Mouse (Mus musculus) yolk sac, embryonic 10.5 days (tissue): ENCODE measurements around the gene Ociad2.

Source experiments
- DNase-seq: peaks from one replicate; pipeline ENCODE4 v3.0.0-alpha.2; 2017; ENCODE audit warnings: low spot score

The Ociad2 gene

DNA sequence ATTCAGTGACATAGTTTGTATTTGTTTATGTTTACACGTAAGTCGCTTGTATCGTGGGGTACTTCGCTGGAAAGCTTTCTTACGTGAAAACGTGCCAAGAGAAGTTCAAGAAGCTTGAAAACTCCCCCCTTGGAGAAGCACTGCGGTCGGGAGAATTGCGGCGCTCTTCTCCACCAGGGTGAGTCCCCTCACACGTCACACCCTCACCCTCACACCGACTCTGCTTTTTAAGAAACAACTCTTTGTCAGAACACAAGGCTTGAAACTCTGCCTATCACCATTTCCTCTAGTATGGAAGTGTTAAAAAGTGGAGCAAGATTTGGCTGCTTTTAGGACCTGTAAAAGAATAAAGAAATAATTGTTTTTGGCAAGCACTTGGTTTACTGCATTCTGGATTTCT, 36.3 kb downstream of the Ociad2 start:
- no peak for DNase-seq

DNA sequence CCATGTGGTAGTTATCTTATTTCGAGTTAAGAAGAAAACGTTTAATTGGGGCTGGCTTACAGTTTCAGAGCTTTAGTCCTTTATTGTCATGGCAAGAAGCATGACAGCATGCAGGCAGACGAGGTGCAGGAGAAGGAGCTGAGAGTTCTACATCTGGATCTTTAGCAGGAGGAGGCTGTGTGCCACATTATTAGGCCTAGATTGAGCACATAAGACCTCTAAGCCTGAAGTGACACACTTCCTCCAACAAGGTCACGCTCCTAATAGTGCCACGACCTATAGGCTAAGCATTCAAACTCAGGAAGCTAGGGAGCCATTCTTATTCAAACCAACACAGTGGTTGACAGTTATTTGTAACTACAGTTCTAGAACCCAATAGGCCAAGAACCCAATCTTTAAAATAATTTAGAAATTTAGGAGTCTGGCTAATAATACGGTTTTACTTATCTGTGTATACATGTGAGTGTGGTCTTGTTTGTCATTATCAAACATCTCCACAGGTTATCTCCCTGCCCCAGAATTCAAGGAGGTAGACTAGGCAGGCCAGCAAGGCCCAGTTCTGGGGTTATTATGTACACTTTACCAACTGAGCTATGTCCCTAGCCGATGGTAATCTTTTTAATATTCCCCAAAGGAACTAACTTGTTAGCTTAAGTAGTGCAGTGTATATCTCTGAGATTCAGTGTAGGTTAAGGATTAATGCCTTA, 39.1 kb downstream of the Ociad2 start:
- DNase-seq: no peak

DNA sequence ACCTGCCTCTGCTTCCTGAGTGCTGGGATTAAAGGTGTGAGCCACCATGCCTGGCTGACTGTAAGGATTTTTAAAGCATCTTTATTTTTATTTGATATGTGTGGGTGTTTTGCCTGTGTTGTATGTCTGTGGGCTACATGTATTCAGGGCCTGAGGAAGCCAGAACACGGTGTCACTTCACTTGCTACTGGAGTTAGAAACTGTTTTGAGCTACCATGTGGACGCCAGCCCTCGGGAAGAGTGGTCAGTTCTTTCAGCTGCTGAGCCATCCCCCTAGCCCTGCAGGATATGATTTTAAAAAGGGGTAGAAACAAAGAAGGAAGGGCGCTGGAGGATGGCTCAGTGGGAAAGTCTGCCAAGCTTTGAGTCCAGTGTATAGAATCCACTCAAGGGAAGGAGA, 44.9 kb downstream of the Ociad2 start:
- no peak for DNase-seq

DNA sequence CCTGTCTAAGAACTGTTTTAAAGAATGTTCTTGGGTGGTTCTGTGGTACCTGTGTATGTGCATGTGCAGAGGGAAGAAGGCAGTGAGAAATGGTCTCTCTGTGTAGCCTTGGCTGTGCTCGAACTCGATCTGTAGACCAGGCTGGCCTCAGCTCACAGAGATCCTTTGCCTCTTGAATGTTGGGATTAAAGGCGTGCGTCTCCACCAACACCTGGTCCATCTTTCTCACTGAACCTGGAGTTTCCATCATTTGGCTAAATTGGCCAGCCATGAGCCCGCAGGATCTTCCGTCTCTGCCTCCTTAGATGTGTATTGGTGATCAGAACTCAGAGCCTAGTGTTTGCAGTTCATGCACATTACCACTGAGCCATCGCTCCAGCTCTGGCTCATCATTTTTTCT, 45.8 kb downstream of the Ociad2 start:
- no peak for DNase-seq

DNA sequence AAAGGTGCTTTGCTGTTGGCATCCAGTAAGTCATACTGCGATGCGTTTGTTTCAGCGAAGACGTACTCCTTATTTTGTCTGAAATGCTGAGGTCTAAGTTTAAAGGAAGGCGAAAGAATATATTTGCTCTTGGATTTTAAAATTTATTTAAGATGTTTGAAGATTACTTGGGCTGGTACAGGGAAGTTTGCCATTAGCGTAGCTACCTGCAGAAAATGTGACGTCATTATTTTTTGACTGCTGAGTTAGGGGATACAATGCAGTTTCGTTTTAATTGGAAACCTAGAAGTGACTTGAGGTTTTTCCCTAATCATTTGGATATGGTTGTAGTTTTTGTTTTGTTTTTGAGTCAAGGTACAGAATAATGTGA, 47.4 kb downstream of the Ociad2 start:
- DNase-seq: no peak

DNA sequence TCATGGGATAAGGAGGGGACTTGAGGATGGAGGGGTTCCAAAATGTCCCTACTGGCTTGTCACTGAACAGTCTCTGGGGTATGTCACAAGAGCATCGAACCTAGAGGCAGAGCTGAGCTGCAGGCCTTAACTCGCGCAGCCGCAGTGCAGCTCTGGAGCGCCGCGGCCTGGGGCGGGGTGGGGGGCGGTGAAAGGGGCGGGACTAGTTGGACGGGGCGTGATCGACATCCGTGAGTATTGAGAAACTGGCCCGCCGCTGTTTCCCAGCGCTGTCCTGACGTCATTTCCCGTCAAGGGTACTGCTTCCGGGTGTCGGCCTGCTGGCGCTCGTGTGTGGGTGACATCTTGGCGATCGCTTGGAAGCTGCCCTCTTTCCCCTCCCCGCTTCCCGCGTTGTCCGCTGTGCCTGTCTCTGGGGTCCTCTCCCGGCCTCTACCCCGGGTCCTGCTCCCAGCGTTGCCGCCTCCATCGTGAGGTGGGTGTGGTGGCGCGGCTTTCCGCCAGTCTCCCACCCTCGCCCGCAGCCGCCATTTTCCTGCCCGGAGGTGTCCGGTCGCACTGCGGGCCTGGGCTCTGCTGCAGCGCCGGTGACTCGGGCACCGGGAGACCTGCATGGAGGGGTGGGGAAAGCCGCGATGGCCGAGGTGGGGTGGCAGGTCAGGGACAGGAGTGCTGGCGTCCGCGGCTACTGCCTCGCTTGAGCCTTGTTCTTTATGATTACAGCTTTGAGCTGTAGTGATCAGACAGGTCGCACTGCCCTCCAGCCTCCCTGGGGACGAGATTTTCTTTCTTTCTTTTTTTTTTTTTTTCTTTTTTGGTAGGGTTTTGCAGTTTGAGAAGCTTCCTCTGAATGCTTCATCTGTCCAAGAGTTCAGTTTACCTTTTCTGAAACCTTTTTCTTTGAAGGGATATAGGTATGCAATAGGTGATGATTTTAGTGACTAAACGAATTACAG, 48.0 kb downstream of the Ociad2 start, which contains the start of gene Ociad1:
Gene Ociad1 (plus strand): TSS at position 283 of the 956 bp plus-strand sequence.
- peak; percentile 98 for DNase-seq

DNA sequence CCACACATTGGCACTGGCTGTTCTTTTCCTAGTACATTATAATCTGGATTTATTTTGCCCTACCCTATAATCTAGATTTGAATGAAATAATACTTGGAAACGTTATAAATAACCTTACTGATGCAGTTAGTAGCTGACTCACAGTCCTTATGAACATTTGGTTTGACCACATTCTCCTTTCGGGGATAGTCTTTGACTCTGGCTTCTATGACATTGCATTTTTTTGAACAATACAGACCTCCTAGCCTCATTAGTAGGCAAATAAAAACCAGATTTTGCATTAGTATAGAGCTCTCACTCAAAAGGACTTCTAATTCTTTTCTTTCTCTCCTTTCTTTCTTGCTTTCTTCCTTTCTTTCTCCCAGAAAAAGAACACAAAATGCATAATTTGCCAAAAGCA, 50.9 kb downstream of the Ociad2 start:
- DNase-seq: no peak

DNA sequence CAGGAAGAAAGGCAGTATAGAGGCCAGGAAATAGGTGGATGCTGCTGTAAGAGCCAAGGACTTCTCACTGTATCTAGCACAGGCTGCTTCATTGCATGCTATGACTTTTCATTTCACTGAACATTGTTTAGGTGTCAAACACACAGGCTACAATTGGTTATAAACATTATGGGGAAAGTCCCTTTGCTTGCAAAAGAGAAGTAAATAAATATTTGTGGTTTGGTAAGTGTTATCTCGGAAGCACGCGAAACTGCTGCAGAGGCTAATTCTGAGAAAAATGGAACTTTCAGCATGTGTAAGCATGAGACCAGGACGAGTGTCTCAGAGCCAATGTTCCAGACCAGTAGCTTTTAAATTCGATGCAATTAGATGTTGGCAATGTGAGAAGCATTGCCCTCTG, 54.2 kb downstream of the Ociad2 start:
- no peak for DNase-seq

DNA sequence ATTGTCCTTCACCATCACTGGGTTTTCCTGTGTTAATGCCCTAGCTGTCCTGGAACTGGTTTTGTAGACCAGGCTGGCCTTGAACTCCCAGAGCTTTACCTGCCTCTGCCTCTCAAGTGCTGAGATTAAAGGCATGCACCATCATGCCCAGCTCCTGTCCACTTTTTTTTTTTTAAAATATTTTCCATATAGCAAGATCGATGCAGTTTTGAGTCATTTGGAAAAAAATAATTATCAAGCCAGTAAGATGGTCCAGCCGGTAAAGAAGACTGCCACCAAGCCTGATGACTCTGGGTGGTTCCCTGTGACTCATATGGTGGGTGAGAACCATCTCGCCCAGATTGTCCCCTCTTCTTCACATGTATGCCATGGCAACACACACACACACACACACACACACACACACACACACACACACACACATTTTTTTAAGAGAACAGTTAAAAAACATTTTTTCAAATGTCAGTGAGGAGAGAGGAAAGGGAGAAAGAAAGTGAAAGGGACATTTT, 55.3 kb downstream of the Ociad2 start:
- DNase-seq: no peak

DNA sequence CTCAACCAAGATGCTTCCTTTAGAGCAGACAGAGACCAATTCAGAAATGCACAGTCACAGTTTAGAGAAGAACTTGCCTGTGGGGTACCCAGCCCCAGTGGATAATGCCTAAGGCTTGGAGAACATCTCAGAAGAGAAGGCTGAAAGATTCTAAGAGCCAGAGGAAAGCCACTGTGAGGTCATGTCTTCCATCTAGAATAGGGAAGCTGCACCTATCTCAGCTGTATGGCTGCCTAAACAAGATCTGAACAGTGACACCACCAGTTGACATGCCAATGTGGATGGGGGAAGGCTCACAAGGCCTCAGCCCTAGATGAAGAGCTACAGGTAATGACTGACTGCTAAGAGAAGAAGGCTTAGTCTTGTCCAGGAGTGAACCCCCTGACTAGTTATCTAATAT, 56.8 kb downstream of the Ociad2 start:
- no peak for DNase-seq

DNA sequence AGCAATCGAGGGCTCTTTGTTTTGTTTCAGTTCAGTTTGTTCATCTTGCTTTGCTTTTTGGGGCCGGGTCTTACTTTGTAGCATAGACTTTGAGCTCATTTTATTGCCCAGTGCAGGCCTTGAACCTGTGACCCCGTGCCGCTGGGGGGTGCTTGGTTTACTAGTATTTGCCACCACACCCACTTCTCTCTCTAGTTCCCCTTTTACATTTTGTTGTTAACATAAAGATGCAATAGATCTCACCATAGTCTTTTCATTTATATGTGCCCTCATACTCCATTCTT, 60.3 kb downstream of the Ociad2 start:
- DNase-seq: peak; percentile 52

DNA sequence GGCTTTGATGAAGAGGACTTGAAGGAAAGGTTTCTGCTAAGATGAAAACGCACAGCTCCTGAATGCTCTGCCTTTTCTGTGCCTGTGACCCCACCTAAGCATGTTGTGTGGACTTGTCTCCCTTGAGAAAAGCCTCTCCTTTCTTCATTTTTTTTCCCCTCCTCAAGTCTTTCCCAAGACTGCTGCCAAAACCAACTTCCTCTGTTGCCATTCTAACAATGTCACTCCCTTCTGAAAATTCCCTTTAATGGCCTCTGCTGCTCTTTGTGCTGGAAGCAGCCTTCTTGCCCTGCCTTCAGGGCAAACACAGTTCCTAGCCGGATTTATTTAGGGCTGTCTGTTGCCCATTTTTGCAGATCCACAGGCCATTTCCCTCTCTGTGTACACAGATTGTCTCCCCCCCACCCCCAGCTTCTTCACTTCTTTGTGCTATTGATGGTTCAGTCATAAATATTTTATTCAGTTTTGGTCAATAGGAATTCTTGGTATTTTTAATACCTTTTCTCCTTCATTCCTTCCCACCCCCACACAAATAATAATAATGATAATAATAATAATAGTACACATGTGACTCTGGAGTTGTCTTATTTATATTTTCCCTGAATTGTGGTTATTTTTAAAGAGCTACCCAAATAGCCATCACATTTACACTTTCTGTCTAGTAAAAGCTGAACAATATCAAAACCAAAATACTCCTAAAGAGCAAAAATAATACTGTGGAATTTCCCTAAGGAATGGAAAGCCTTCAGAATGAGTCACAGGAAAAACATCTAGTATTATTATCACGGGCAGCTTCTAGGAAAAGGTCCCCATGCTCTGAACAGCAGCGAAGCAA, 60.9 kb downstream of the Ociad2 start:
- DNase-seq: no peak

DNA sequence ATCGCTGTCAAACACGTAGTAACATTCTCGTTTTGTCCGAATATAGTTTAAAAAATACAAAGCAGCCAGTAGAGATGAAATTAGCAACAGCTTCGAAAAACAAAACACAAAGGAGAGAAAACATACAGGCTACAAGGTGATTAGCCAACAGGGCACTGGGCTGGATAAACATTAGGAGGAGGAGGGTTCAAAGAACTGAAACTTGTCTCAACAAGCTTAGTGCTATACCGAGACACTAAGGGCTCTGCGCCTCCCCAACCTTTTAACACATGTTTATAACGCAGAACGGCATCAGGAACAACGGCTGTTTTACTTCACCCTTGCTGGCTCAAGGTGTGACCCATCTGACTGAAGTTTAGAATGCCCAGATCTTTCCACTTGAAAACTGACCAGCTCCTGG, 61.6 kb downstream of the Ociad2 start:
- peak; percentile 24 for DNase-seq

DNA sequence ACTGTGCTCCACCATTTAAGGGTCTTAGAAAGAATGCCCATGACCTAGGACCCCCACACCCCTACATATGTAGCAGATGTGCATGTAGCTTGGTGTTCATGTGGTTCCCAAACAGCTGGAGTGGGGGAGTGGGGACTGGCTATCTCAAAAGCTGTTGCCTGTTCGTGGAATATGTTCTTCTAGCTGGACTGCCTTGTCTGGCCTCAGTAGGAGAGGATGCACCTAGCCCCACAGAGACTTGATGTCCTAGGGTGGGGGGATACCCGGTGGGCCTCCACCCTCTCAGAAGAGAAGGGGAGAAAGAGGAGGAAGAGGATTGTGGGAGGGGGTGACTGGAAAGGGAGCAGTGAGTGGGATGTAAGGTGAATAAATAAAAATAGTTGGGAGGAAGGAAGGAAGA, 65.9 kb downstream of the Ociad2 start:
- no peak for DNase-seq

DNA sequence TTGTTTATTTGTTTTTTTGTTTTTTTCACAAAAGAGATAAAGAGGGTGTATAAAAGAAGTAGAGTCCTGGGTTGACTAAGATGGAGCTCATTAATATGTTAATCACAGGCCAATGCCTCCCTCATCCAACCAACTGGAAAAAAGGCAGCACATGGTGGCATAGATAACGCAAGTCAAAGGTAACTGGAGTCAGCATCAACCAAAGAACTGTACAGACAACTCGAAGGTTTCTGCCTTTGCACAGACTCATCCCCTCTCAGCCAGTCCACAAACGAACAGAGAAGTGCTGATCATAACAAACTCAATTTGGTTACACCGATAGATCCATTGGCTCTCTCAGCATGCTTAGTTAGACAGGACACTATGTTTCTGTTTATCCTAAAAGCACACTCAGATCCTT, 67.7 kb downstream of the Ociad2 start:
- no peak for DNase-seq
